Mouse (Mus musculus): ENCODE data around the gene Fntb.

The Fntb gene

DNA sequence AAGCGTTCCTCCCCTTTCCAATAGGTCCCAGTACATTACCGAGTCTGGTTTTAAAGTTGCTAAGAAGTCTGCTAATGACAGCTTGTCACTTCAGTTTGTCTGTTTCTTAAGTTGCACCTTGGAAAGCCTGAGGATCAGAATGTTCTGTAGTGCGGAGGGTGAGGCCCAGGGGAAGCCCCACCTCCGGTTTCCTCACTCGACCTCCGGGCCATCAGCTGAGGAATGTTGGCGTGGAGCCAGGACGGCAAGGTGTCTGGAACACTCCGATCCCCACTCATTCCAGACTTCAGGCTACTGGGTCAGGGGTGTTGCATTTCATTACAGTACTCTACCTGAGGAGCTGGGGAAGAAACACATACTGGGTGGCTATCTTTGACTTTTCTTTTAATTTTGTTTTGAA is 118.4 kb downstream of the Fntb start:
- DNase-seq (ENCODE audit: extremely low read depth, low read depth, low spot score): peak; percentile 76

DNA sequence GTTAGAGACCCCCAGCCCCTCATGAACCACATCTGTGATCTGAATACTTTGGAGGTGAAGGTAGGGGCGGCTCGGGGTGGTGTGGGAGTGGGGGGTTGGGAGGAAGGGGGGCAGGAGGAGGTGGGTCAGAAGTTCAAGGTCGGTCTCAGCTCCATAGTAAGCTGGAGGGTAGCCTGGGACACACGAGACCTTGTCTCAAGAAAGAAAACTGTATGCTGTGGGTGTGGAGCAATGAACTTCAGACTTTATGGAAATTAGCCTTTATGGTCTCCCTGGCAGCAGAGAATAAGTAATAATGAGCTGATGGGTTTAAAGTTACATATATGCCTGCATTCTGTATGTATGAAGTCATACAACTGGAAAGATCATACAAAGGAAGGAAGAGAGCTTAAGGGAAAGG is 119.7 kb downstream of the Fntb start:
- no peak for DNase-seq (ENCODE audit: extremely low read depth, low read depth, low spot score)

DNA sequence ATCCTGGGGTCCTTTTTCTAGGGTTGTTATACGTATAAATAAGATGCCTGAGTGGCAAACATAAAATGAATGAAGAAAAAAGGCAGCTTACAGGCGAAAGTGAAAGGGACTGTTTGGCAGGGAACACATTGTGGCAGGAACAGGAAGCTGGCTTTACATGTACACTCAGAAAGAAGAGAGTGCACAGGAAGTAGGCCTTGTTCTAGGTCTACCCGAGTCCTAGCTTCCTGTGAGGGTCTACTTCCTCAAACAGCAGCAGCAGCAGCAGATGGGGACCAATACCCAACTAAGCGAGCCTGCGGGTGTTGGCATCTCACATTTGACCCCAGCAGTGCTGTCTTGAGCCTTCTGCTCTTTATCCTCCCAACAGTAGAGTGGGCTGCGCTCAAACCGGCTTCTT is 121.4 kb downstream of the Fntb start:
- no peak for DNase-seq (ENCODE audit: extremely low read depth, low read depth, low spot score)

DNA sequence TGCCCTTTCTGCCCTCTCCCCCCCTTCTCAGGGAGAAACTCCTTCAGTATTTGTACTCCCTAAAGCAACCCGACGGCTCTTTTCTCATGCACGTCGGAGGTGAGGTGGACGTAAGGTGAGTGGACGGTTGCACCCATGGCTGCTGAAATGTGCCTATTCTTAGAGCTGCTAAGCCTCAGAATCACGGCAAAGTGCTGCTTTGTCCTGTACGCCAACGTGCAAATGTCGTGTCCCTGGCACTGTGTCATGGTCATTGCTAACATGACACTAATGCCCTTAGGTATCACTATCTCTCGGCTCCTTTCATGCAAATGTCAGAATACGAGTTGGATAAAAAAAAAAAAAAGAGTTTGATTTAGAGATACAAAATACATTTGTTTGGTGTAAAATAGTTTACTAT is 122.6 kb downstream of the Fntb start:
- no peak for DNase-seq (ENCODE audit: extremely low read depth, low read depth, low spot score)

DNA sequence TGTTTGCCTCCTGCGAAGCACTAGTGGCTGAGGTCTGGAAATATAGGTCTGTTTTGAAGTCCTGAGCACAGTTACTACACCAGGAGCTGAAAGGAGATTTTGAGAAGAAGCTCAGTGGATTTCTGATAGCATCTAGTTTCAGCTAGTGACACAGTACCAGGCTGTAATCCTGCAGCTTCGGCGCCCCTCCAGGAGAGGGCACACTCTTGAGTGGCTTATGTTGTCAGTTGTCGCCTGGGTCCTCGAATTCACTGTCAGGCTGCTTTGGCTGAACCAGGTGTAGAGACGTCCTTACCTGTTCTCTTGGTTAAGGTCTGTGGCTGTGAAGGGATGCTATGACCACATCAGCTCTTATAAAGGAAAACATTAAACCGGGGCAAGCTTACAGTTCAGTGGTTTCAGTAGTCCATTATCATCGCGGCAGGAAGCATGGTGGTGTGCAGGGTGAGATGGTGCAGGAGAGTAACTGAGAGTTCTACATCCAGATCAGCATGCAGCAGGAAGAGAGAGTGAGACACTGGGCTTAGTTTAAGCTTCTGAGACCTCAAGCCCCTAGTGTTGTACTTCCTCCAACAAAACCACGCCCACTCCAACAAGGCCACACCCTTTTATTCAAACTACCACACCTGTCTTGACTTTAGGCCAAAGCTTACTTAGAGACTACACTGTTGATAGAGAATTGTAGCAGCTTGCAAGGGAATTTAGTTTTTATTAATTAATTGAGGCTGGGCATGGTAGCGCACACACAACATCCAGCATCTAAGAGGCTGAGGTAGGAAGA is 124.2 kb downstream of the Fntb start:
- no peak for DNase-seq (ENCODE audit: extremely low read depth, low read depth, low spot score)

DNA sequence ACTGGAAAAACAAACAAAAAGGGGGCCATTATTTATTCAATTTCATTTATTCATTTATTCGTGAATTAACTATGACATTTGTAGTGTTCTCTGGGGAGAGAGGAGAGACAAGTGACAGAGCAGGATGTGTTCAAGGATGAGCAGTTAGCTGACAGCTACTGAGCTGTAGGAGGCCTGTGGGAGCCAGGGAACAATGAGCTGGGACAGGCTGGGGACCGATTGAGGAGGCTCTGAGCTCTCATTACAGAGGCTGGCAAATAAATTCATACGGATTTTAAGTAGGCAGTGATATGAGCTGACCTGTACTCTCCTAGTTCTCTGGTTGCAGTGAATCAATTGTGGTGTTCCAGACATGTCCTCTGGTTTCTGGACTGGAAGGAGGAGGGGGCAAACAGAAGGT is 125.8 kb downstream of the Fntb start:
- DNase-seq (ENCODE audit: extremely low read depth, low read depth, low spot score): no peak

DNA sequence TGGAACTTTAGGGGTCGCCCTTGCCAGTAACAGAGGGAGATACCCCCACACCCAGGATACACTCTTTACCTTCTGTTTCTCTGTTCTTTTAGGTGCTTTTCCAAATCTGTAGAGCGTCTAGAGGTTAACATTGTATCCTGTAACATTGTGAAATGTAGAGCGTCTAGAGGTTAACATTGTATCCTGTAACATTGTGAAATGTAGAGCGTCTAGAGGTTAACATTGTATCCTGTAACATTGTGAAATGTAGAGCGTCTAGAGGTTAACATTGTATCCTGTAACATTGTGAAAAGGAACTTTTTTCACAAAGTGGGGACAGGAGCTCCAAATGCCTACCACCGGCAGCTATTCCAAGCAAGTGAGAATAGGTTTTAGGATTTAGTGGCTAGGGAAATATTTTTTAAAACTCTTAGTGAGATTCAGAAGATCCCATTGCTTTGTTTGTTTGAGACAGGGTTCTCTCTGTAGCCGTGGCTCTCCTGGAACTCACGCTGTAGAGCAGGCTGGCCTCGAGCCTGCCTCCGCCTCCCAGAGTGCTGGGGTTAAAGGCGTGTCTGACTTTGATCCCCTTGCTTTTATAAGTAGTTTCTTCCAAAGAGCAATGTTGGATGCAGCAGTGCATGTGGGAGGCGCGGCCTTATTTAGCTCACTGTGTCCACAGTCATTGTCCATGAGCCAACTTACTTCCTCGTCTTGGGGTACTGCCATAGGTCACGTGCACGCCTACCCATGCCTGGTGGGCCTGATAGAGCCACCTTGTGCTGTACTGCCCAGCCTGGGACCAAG is 127.7 kb downstream of the Fntb start:
- DNase-seq (ENCODE audit: extremely low read depth, low read depth, low spot score): no peak

DNA sequence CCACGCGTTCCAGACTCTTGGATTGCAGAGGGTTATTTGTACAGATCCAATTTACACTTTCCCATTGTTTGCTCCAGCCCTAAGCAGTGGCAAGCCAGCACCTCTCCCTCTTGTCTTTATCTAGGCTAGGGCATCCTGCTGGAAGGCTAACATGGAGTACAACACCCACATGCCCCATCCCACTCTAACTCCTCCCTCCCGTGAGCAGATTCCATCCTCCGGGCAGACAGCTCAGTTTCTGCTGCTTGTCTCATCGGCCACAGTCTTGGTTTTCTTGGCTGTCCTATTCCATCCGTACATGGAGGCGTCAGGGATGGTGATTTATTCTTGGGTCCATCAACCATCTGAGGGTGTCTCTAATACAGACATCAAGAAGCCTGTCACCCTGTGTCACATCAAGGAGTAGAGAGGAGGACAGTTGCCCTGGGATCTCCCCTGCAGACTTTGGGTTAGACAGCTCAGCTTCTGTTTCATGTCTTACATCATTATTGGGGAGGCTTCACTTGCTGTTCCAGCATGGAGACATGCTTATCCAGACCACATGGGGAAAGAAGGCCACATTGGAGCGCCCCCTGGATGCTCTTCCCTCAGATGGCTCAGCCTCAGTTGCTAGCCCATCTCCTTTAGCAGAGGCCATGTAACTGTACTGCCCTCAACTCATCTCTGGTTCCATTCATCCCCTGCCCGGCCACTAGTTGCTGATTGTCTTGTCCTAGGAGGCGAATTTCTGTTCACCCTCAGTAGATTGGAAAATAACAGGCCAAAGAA is 129.6 kb downstream of the Fntb start:
- no peak for DNase-seq (ENCODE audit: extremely low read depth, low read depth, low spot score)

DNA sequence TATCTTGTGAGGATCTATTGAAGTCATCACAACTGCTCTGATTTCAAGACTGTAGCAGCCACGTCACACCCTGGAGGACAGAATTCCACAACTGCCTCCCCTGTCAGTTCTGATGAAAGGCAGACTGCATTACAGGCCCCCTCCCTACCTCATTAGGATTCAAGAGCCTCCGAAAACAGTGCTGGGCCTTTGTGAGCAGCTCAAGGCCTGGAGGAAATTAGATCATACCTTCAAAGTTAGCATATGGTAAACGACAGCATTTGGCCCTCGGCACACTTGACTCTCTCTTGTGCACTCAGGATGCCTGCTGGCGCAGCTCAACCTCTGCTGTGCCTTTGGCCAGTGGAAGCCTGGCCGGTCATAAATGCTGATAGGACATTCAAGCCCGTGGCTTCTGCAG is 130.4 kb downstream of the Fntb start:
- DNase-seq (ENCODE audit: extremely low read depth, low read depth, low spot score): no peak

DNA sequence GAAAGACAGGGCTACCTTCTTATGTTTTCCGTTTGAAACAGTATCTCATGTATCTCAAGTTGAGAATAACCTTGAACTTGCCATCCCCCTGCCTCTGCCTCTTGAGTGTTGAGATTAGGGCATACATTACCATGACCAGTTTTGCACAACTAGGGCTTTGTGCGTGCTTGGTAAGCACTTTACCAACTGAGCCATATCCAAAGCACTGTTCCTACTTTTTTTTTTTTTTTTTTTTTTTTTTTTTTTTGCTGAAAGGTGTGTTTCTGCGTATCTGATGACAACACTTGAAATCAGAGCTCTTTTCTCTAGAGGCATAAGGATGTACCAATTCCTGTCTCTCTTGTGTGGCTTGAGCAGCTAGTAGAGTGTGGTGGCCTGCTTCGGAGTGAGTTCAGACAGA is 131.2 kb downstream of the Fntb start:
- DNase-seq (ENCODE audit: extremely low read depth, low read depth, low spot score): no peak

DNA sequence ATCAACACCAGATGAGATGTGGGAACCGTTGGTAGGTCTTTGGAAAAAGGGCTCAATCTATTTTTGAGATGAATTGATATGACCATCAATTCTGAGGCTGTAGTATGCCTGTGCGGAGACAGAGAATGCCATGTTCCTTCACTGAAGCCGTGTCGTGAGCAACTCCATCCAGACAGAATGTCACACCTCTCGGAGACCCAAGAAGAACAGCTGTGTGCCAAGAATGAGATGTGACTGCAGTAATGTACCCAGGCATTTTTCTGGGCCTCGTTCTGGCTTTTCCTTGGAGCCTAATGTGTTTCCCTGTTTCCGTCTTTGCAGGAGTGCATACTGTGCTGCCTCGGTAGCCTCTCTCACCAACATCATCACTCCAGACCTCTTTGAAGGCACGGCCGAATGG is 131.6 kb downstream of the Fntb start:
- no peak for DNase-seq (ENCODE audit: extremely low read depth, low read depth, low spot score)

DNA sequence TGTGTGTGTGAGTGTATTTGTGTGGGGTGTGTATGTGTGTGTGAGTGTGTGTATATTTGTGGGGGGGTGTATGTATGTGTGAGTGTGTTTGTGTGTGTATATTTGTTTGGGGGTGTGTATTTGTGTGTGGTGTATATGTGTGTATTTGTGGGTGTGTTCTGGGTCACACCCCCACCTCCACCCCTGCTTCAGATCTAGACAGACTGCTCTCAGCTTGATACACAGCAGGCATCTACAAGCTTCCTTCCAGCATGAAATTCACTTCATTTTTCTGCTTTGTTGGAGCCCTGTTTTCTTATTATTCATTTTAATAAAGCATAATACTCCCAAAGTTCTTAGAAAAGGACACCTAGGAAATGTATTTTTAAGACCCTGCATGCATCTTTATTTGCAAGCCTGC is 132.8 kb downstream of the Fntb start:
- DNase-seq (ENCODE audit: extremely low read depth, low read depth, low spot score): no peak

DNA sequence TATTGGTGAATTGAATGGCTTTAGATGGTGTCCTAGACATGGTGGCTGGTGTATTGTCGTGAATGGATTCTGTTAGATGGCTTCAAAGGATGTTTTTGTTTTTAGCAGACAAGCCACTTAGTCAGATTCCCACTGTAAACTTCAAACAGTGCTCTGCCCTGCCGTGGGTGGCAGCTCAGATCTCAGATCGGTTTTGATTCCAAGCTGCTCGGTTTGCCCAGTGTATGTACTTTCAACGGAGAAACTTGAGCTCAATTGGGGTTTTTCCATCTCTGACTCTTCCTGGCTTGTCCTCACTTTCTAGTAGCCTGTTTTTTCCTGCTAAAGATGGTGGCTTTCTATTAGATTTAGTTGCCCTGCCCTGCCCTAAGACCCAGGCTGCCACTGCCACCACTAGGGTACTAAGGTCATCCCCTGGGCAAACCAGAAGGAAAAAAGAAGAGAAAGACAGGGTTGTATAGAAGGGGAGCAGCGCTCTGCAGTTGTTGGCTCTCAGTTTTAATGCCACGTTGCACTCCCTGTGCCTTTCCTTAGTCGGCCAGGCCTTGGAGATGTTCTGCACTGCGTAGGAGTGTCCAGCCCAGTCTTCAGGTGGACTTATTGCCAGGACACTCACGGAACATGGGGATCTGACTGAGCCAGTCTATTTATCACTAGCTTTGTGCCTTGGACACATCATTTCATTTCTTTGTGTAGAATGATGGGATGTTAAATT is 134.0 kb downstream of the Fntb start:
- no peak for DNase-seq (ENCODE audit: extremely low read depth, low read depth, low spot score)

DNA sequence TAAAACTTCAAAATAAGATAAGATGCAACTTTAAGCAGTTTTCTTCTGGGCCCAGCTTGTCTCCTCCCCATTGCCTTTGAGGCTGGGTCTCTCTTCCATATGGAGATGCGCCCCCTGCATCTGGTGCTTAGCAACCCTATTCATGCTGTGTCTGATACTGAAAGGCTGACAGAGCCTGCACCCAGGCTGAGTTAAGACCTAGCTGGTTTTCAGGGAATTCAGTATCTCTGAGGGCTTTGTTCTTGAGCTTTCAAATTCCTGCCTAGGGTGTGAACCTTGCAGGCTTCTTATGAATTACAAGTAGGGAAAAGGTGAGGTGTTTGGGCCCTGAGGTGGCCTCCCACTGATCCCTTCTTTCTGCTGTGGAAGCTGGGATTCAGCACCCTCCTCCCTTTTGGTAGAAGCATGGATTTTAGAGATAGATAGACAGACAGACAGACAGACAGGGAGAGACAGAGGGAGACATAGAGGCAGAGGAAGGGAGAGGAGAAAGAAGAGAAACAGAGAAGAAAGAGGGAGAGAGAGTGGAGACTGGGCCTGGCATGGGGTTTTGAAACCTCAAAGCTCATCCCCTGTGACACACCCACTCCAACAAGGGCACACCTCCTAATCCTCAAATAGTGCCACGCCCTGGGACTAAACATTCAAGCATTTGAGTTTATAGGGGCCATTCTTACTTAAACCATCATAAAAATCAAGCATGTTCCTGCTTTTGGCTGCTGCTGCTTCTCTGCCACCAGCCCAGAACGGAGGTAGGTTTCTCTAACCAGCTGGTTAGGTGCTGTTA is 136.3 kb downstream of the Fntb start:
- no peak for DNase-seq (ENCODE audit: extremely low read depth, low read depth, low spot score)

DNA sequence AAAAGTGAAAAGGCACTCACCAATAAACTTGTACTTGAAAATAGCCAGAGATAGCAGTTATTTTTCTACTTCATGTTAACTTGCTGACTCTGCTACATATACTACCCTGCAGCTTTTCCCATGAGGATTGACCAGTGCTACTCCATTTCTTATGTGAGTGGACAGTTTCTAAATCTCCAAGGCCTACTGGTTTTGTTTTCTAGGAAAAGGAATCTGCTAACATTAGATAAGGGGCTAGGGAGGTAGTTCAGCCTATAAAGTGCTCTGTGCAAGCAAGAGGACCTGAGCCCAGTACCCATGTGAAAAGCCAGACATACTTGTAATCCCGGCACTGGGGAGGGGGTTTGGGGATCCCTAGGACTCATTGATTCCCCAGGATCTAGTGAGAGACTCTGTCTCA is 140.9 kb downstream of the Fntb start:
- DNase-seq (ENCODE audit: extremely low read depth, low read depth, low spot score): no peak

DNA sequence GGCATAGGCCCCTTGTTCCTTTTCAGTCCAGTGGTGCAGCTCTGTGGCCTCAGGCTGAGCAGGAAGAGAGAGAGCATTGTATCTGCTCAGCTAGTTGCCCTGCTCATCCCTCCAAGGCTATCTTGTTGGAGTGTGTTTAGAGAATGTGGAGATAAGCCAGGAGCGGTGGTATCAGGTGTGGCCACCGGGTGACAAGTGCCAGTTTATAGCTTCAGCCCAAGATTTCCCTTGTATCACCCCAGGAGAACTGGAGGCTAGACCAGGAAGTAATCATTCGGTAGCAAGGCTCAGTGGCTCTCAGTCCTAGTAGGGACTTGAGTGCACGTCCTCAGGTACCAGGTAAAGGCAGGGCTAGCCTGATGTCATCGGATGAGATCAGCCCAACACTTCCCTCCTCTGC is 143.8 kb downstream of the Fntb start:
- no peak for DNase-seq (ENCODE audit: extremely low read depth, low read depth, low spot score)

DNA sequence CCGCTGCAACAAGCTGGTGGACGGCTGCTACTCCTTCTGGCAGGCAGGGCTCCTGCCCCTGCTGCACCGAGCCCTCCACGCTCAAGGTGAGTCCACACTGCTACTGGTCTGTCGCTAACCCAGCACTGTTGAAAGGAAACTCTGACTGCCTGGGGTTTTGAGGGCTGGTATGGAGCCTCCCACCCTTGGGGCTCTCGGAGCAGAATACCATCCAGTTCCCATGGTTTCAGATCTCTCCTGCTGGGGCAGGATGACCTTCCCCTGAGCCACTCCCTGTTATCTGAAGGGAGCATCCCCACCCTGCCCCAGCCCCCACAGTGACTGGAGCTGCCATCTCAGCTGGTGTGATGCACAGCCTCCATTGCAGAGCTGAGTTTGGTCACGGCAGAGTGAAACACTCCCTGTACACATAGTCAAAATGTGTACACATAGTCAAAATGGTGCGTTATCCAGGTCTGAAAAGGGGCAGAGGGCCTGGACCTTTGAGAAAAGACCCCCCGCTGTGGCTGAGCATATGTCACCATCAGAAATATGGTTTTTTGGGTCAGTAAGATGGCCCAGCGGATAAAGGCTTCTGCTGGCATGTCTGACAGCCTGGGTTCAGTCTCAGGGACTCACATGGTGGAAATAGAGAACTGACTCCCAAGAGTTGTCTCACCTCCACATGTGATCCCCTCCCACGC is 145.0 kb downstream of the Fntb start:
- no peak for DNase-seq (ENCODE audit: extremely low read depth, low read depth, low spot score)

DNA sequence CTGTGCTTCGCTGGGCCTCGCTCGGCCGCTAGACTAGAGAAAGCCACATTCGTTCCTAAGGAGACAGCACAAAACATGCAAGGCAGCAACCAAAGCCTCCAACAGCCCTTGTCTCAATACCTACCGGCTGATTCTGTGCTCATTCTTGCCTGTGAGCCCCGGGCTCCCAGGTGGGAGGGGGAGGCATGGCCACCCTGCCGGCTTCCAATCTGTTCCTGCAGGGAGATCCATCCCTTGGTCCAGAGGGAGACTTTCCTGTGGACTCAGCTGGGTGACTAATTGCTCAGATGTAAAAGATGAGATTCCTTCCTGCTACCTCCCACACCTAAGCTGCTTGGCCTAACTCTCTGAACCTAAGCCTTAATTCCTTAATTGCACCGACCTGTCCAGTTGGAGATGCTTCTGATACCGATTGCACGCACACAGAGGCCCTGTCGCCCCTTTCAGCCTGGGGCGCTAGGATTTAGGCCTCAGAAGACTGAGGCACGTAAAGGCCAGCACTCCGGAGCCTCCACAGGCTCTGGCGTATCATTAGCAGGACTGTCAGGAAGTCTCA is 145.9 kb downstream of the Fntb start:
- peak; percentile 94 for DNase-seq (ENCODE audit: extremely low read depth, low read depth, low spot score)

DNA sequence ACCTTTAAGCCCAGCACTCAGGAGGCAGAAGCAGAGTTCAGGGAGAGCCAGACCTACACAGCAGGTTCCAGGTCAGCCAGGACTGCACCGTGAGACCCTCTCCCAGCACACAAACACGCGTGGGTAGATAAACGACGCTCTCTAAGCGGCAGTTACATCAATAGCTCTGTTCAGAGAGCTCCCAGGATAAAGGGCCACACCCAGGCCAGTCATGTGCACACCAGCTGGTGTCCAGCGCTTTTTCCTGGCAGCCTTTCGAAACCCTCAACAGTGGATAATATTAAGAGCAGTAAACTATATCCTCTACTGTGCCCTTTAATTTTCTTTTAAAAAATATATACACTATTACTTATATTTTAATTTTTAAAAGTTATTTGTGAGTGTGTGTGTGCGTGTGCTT is 146.8 kb downstream of the Fntb start:
- no peak for DNase-seq (ENCODE audit: extremely low read depth, low read depth, low spot score)

DNA sequence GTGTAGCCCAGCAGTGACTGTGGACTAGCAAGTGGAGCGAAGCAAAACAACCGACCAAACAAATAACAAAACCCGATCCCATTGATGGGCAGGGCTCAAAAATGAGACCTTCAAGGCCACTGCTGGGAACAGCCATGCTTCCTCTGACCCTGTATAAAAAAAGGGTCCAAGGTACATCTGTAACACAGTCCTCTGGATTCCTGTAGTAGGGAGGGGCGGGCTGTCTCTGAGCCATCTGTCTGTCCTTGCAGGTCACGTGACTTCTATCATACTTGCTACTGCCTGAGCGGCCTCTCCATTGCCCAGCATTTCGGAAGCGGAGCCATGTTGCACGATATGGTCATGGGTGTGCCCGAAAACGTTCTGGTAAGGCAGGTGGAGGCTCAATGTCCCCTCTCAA is 150.8 kb downstream of the Fntb start:
- no peak for DNase-seq (ENCODE audit: extremely low read depth, low read depth, low spot score)

Data from fat pad, adult 2 months (tissue).